Mouse (Mus musculus): ENCODE data around the gene Nr6a1.

DNA sequence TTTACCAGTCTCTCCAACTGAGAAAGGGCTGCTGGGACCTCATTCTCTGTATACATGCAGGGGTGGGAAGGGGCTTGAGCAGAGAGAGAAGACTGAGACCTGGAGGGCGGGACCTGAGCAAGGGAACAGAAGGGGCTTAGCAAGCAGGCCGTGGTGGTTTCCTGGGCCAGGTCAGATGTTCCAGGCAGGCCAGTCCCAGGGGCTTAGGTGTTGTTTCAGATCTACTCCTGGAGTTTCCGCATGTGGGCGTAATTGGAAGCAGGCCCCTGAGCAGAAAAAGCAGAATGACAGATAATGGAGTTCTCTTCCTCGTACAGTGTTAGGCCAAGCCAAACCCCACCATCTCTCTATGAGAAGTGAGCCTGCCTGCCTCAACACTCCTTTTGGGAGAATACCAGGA is 7.4 kb upstream of the Nr6a1 start:
- TF ChIP-seq CTCF (IDR thresholded peaks at IDR 0.05; ENCODE audit: control insufficient read depth, insufficient read depth, insufficient read length) (no peak), CEBPB (IDR thresholded peaks at IDR 0.05; ENCODE audit: low read depth) (no peak), USF1 (IDR thresholded peaks at IDR 0.05; ENCODE audit: low read depth) (no peak), MAX (IDR thresholded peaks at IDR 0.05) (no peak), FOSL1 (IDR thresholded peaks at IDR 0.05; ENCODE audit: insufficient read depth, low read length, poor library complexity, severe bottlenecking) (no peak), MYOD1 (IDR thresholded peaks at IDR 0.05; ENCODE audit: control insufficient read depth, insufficient read length, low read depth) (no peak), MYOG (IDR thresholded peaks at IDR 0.05; ENCODE audit: control insufficient read depth, extremely low read depth, insufficient read length) (no peak)
